ENCODE assay signal across 9 mouse cellular contexts in genomic region chr3:122275111-122275510, GRCm38 (mm10). TPM values are rescaled to one million over a fixed set of nuclear protein-coding genes. Genes with fewer than 3 reads are reported as not detected.
DNase-seq lines count a peak whose midpoint lies in the region; ATAC-seq and TF ChIP-seq lines count a peak whose summit lies in the region.
"Had no signal": no experiment of that assay in that cellular context is flagged by ENCODE, and none has a peak within 500 bp of the region (broad histone marks: within the 10 kb centered on the region; RNA-seq: fewer than 3 reads in every experiment).

No protein-coding gene starts in this region.

- peaks cover 50% of the 10 kb centered on the region for H3K36me3 ChIP-seq in heart, embryonic 10.5 days
- peaks cover 33% of the 10 kb centered on the region for H3K36me3 ChIP-seq in ES-E14 (ENCODE audit: control insufficient read depth, insufficient read depth, low read length, poor library complexity, severe bottlenecking)
- H3K36me3 ChIP-seq in hindbrain, embryonic 11.5 days (ENCODE audit: control insufficient read depth, insufficient read depth, low read length) = no peaks in the 10 kb centered on the region
- H3K36me3 ChIP-seq in midbrain, embryonic 11.5 days (ENCODE audit: control insufficient read depth, insufficient read depth, low read length) = peaks cover 6% of the 10 kb centered on the region

- no peaks in the 10 kb centered on the region for H3K9me3 ChIP-seq in heart, embryonic 10.5 days
- no peaks in the 10 kb centered on the region for H3K9me3 ChIP-seq in ES-E14 (ENCODE audit: control insufficient read depth, insufficient read depth, low read depth, low read length)
- no peaks in the 10 kb centered on the region for H3K9me3 ChIP-seq in hindbrain, embryonic 11.5 days (ENCODE audit: control insufficient read depth, low read length)
- no peaks in the 10 kb centered on the region for H3K9me3 ChIP-seq in midbrain, embryonic 11.5 days (ENCODE audit: control insufficient read depth, low read length)

- H3K27me3 ChIP-seq in heart, embryonic 10.5 days (ENCODE audit: insufficient read depth, poor library complexity, severe bottlenecking) = no peaks in the 10 kb centered on the region
- H3K27me3 ChIP-seq in hindbrain, embryonic 11.5 days (ENCODE audit: control insufficient read depth, insufficient read depth, low read length) = no peaks in the 10 kb centered on the region
- H3K27me3 ChIP-seq in midbrain, embryonic 11.5 days (ENCODE audit: control insufficient read depth, insufficient read depth, low read length) = no peaks in the 10 kb centered on the region

- no peak overlapping the region for H3K27ac ChIP-seq in heart, embryonic 10.5 days
- no peak overlapping the region; the same call in 1 of the 2 replicates for H3K27ac ChIP-seq in ES-E14 (ENCODE audit: insufficient read depth, low read depth, low read length, poor library complexity, severe bottlenecking)
- no peak overlapping the region for H3K27ac ChIP-seq in hindbrain, embryonic 11.5 days (ENCODE audit: low read depth, low read length)
- no peak overlapping the region for H3K27ac ChIP-seq in midbrain, embryonic 11.5 days (ENCODE audit: low read depth, low read length)

- intact Hi-C loops in heart, postnatal 25 days (cut with DNase I) = loop anchor here (2.0 kb wide), 1 partner anchor 14 kb away; no protein-coding TSS in a partner anchor

- in situ Hi-C loops in ES-E14 (cut with MboI; ENCODE audit: low sequenced_read_pairs in 2 of 2, unreplicated experiment in 2 of 2) = no loop called here

- H3K4me1 ChIP-seq in heart, embryonic 10.5 days = peaks cover 30% of the 10 kb centered on the region
- H3K4me1 ChIP-seq in ES-E14 (ENCODE audit: control insufficient read depth in 2 of 2, insufficient read depth in 2 of 2, low read length in 2 of 2, poor library complexity in 1 of 2) = peaks cover 2 to 5% of the 10 kb centered on the region in 2 experiments; a peak in 2 of 4 replicates
- H3K4me1 ChIP-seq in hindbrain, embryonic 11.5 days (replicated peaks; ENCODE audit: control insufficient read depth, insufficient read depth, low read length) = peaks cover 5% of the 10 kb centered on the region
- peaks cover 7% of the 10 kb centered on the region for H3K4me1 ChIP-seq in midbrain, embryonic 11.5 days (ENCODE audit: control insufficient read depth, insufficient read depth, low read length)

- ATAC-seq in hindbrain, embryonic 11.5 days (ENCODE audit: low FRiP score) = no peak
- ATAC-seq in midbrain, embryonic 11.5 days (ENCODE audit: low FRiP score) = no peak

- H3K4me3 ChIP-seq in heart, embryonic 10.5 days = peak overlapping the region; percentile 93
- peak overlapping the region; percentile 93 to 96 for H3K4me3 ChIP-seq in ES-E14 (ENCODE audit: insufficient read depth in 1 of 2, low read depth in 1 of 2, low read length in 2 of 2, poor library complexity in 1 of 2, severe bottlenecking in 1 of 2)
- H3K4me3 ChIP-seq in hindbrain, embryonic 11.5 days (ENCODE audit: low read depth, low read length) = peak overlapping the region; percentile 91
- H3K4me3 ChIP-seq in midbrain, embryonic 11.5 days (ENCODE audit: low read depth, low read length) = peak overlapping the region; percentile 91

- H3K9ac ChIP-seq in ES-E14 (ENCODE audit: insufficient read depth, low read depth, low read length, poor library complexity, severe bottlenecking) = peak overlapping the region; percentile 40; the same call in 1 of the 2 replicates
- H3K9ac ChIP-seq in hindbrain, embryonic 11.5 days (ENCODE audit: low read depth, low read length) = peak overlapping the region; percentile 94; the same call in 1 of the 2 replicates
- peak overlapping the region; percentile 87; the same call in 1 of the 2 replicates for H3K9ac ChIP-seq in midbrain, embryonic 11.5 days (ENCODE audit: low read length)

- H3K4me2 ChIP-seq in hindbrain, embryonic 11.5 days (replicated peaks; ENCODE audit: low read depth, low read length) = peak overlapping the region; percentile 74
- H3K4me2 ChIP-seq in midbrain, embryonic 11.5 days = peak overlapping the region; percentile 84

- 69% methylated on average over 10 of the region's 10 CpGs for WGBS in heart, embryonic 10.5 days
- 76% methylated on average over 10 of the region's 10 CpGs for WGBS in hindbrain, embryonic 11.5 days
- WGBS in midbrain, embryonic 11.5 days = 75% methylated on average over 10 of the region's 10 CpGs

- DNase-seq in heart, embryonic 10.5 days (ENCODE audit: low spot score) = peak; percentile 66
- no peak for DNase-seq in heart, postnatal 25 days (ENCODE audit: low spot score)
- no peak for DNase-seq in ES-E14 (ENCODE audit: low read depth, low spot score)
- no peak for DNase-seq in hindbrain, embryonic 11.5 days (ENCODE audit: low spot score)
- no peak for DNase-seq in midbrain, embryonic 11.5 days (ENCODE audit: low spot score, missing footprints)
- no peak for DNase-seq in thymus, postnatal 25 days
- DNase-seq in adrenal gland, postnatal 4 days (ENCODE audit: low spot score in 2 of 2) = no peak
- DNase-seq in urinary bladder, postnatal 4 days (ENCODE audit: low spot score in 2 of 2) = no peak
- DNase-seq: spleen, adult 18-20 months had no signal

TF ChIP-seq in ES-E14, 5 proteins besides CTCF, POLR2A, EP300 and RAD21:
- no peak for TF ChIP-seq ZNF384 (IDR thresholded peaks at IDR 0.05; ENCODE audit: low read depth, low read length)
- no peak for TF ChIP-seq HCFC1 (IDR thresholded peaks at IDR 0.05; ENCODE audit: borderline replicate concordance, insufficient read depth, low read length)
- no peak for TF ChIP-seq MAFK (IDR thresholded peaks at IDR 0.05; ENCODE audit: insufficient read depth, low read depth, low read length)
- no peak for TF ChIP-seq CHD2 (IDR thresholded peaks at IDR 0.05; ENCODE audit: low read depth, low read length)
- TF ChIP-seq ZC3H11A (IDR thresholded peaks at IDR 0.05; ENCODE audit: borderline replicate concordance, low read depth, low read length) = no peak

RNA-seq across cellular contexts. Expression of gene Dnttip2, which starts 0.9 kb away (rescaled TPM):
- 53.1 and 77.4 TPM in 2 replicates for polyA plus RNA-seq in heart, embryonic 10.5 days (2016; fragmentation: Nextera tagmentation; extraction: Ambion mirVana)
- total RNA-seq in heart, postnatal 25 days (2021) = 10 to 100 TPM; 23.8 to 26.0 TPM
- total RNA-seq in ES-E14 (2012; rRNA removed) = 75.0 and 97.6 TPM in 2 replicates
- polyA plus RNA-seq in hindbrain, embryonic 11.5 days (2014; fragmentation: Nextera tagmentation; extraction: Ambion mirVana) = 85.0 and 92.5 TPM in 2 replicates
- polyA plus RNA-seq in midbrain, embryonic 11.5 days (2014; fragmentation: Nextera tagmentation; extraction: Ambion mirVana) = 96.8 and 104 TPM in 2 replicates
- 10 to 100 TPM; 47.4 to 52.4 TPM for total RNA-seq in adrenal gland, postnatal 4 days (2021)

RNA-seq across cellular contexts. Expression of gene Bcar3, which starts 18.8 kb away (rescaled TPM):
- 7.8 and 17.0 TPM in 2 replicates for polyA plus RNA-seq in heart, embryonic 10.5 days (2016; fragmentation: Nextera tagmentation; extraction: Ambion mirVana)
- 1 to 10 TPM; 6.4 to 7.2 TPM for total RNA-seq in heart, postnatal 25 days (2021)
- total RNA-seq in ES-E14 (2012; rRNA removed) = 21.7 and 24.5 TPM in 2 replicates
- 6.7 and 8.4 TPM in 2 replicates for polyA plus RNA-seq in hindbrain, embryonic 11.5 days (2014; fragmentation: Nextera tagmentation; extraction: Ambion mirVana)
- 16.6 and 16.7 TPM in 2 replicates for polyA plus RNA-seq in midbrain, embryonic 11.5 days (2014; fragmentation: Nextera tagmentation; extraction: Ambion mirVana)
- 10 to 100 TPM; 47.6 to 54.2 TPM for total RNA-seq in adrenal gland, postnatal 4 days (2021)

RNA-seq across cellular contexts. Expression of gene Gclm, which starts 29.8 kb away (rescaled TPM):
- 76.0 and 81.2 TPM in 2 replicates for polyA plus RNA-seq in heart, embryonic 10.5 days (2016; fragmentation: Nextera tagmentation; extraction: Ambion mirVana)
- 10 to 100 TPM; 47.0 to 51.4 TPM for total RNA-seq in heart, postnatal 25 days (2021)
- total RNA-seq in ES-E14 (2012; rRNA removed) = 44.9 and 62.8 TPM in 2 replicates
- polyA plus RNA-seq in hindbrain, embryonic 11.5 days (2014; fragmentation: Nextera tagmentation; extraction: Ambion mirVana) = 52.3 and 53.6 TPM in 2 replicates
- 56.7 and 61.0 TPM in 2 replicates for polyA plus RNA-seq in midbrain, embryonic 11.5 days (2014; fragmentation: Nextera tagmentation; extraction: Ambion mirVana)
- 10 to 100 TPM; 74.6 to 88.1 TPM for total RNA-seq in adrenal gland, postnatal 4 days (2021)

Comparison
In these comparisons a context has a peak if more than half of its experiments do, and no peak if none do; other contexts are left out.
1. H3K9ac ChIP-seq: peak in every context shown above with its lines; median percentile 94 in hindbrain, embryonic 11.5 days; 87 in midbrain, embryonic 11.5 days; 40 in ES-E14.